Mouse (Mus musculus) intestine, embryonic 15.5 days (tissue): ENCODE measurements around the gene Dapk1. TPM values are rescaled to one million over a fixed set of nuclear protein-coding genes. Genes with fewer than 3 reads are reported as not detected.
A peak's percentile ranks its signal among the peaks of the same experiment; 100 is the strongest.

Experiments
- ATAC-seq: fragments of 200-750 bp; cut with Nextera tagmentation; 2 replicates; pipeline ENCODE4 v1.8.0; 2017; ENCODE audit warnings: moderate TSS enrichment, moderate library complexity
- H3K27ac ChIP-seq: fragments of 300-500 bp; sonication (generic); 2 replicates; pipeline ENCODE4 v1.5.1; 2015; ENCODE audit warnings: mild to moderate bottlenecking, inconsistent platforms
- H3K27me3 ChIP-seq: fragments of 300-500 bp; sonication (generic); replicated peaks from 2 replicates; pipeline ENCODE4 v1.6.1; 2015; ENCODE audit warnings: inconsistent platforms
- H3K36me3 ChIP-seq: fragments of 300-500 bp; sonication (generic); 2 replicates; pipeline ENCODE4 v1.6.1; 2015; ENCODE audit warnings: inconsistent platforms
- H3K4me1 ChIP-seq: fragments of 300-500 bp; sonication (generic); replicated peaks from 2 replicates; pipeline ENCODE4 v1.6.1; 2015; ENCODE audit warnings: inconsistent platforms
- H3K4me2 ChIP-seq: fragments of 300-500 bp; sonication (generic); replicated peaks from 2 replicates; pipeline ENCODE4 v1.6.1; 2015; ENCODE audit warnings: mild to moderate bottlenecking, inconsistent platforms
- H3K4me3 ChIP-seq: fragments of 300-500 bp; sonication (generic); replicated peaks from 2 replicates; pipeline ENCODE4 v1.5.1; 2015; ENCODE audit warnings: inconsistent platforms
- H3K9ac ChIP-seq: fragments of 300-500 bp; sonication (generic); 2 replicates; pipeline ENCODE4 v1.6.1; 2015; ENCODE audit warnings: inconsistent platforms
- H3K9me3 ChIP-seq: fragments of 300-500 bp; sonication (generic); 2 replicates; pipeline ENCODE4 v1.6.1; 2016; ENCODE audit warnings: inconsistent platforms
- WGBS: fragments of 180-500 bp; shearing (Covaris S2); methylation state at CpG from one replicate; pipeline ENCODE4 v1.1.7; 2015; 5-methylcytosine and 5-hydroxymethylcytosine counted together
- polyA plus RNA-seq: library from polyadenylated mRNA; unstranded; fragments of >200 nt; fragmentation: Nextera tagmentation; extraction: Ambion mirVana; gene quantifications from 2 replicates; pipeline ENCODE4 v1.2.1, GENCODE M21; 2015

The Dapk1 gene
- polyA plus RNA-seq, 1 experiment from 2014 or later: 11.8 TPM

DNA sequence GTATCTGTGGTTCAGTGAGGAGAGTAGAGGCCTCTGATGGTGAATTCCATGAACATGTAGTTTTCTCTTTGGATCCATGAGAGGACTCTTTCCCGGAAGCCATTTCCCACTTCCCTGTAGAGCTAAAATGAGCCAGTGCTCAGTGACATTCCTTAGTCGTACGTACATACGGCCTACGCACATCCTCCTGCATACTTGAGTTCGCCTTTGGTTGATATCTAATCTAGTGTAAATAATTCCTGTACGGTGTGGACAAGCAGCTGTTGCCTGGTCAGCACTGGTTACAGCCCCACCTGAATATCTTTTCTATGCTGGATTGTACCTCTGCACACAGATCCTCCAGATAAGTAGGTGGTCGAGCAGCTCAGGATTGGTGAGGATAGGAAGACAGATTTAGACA is 70.5 kb downstream of the Dapk1 start:
- Histone ChIP-seq H3K4me1 (peaks cover 12% of the 10 kb centered on the region), H3K9ac (no peak overlapping the region)

GRCm38 (mm10) chr13:60672882-60673675 is 71.3 kb downstream of the Dapk1 start:
- WGBS: 75% methylated on average over 11 of the region's 11 CpGs
- H3K9me3 ChIP-seq: no peaks in the 10 kb centered on the region
- no peak overlapping the region for H3K9ac ChIP-seq
- H3K4me3 ChIP-seq: no peak overlapping the region
- no peak overlapping the region for H3K27ac ChIP-seq
- H3K36me3 ChIP-seq: no peaks in the 10 kb centered on the region
- H3K4me1 ChIP-seq: peaks cover 12% of the 10 kb centered on the region
- ATAC-seq: peak; percentile 32; the same call in 1 of the 2 replicates
- H3K27me3 ChIP-seq: no peaks in the 10 kb centered on the region
- H3K4me2 ChIP-seq: no peak overlapping the region

More for the DNA sequence above, 70.5 kb downstream of the Dapk1 start:
- 38% methylated on average over 8 of the region's 8 CpGs for whole genome bisulfite sequencing
- no peak overlapping the region for H3K4me3 ChIP-seq
- ATAC-seq: peak; percentile 67
- H3K27ac ChIP-seq: no peak overlapping the region
- H3K36me3 ChIP-seq: no peaks in the 10 kb centered on the region
- H3K27me3 ChIP-seq: no peaks in the 10 kb centered on the region
- no peaks in the 10 kb centered on the region for H3K9me3 ChIP-seq
- H3K4me2 ChIP-seq: no peak overlapping the region

DNA sequence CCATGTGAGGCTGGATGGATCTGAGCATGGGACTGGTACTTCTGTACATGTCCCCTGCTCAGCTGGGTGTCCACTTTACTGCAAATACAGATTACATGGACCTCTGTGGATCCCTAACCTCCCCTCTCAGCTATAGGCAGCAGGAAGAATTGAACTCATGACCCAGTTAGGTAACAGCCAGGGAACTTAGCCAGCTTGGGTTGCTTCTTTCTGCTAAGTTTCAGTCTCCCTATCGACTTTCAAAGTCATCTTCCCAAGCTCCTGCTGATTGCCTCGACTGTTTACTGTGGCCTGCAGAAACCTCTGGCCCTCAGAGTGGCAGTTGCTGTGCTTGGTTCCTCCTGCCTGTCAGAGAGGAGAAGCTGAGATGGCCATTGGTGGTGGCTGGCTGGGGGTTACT is 72.6 kb downstream of the Dapk1 start:
- H3K36me3 ChIP-seq: no peaks in the 10 kb centered on the region
- no peaks in the 10 kb centered on the region for H3K9me3 ChIP-seq
- no peaks in the 10 kb centered on the region for H3K27me3 ChIP-seq
- no peak overlapping the region for H3K9ac ChIP-seq
- no peak for ATAC-seq
- 4% methylated on average over 2 of the region's 2 CpGs for WGBS
- no peak overlapping the region for H3K4me3 ChIP-seq
- no peak overlapping the region for H3K27ac ChIP-seq
- no peak overlapping the region for H3K4me2 ChIP-seq
- H3K4me1 ChIP-seq: peaks cover 12% of the 10 kb centered on the region

GRCm38 (mm10) chr13:60674911-60675310 is 73.2 kb downstream of the Dapk1 start:
- Histone ChIP-seq H3K27me3 (no peaks in the 10 kb centered on the region), H3K27ac (no peak overlapping the region), H3K9me3 (no peaks in the 10 kb centered on the region), H3K4me2 (peak overlapping the region; percentile 39; the same call in 1 of the 2 replicates), H3K4me3 (no peak overlapping the region), H3K36me3 (no peaks in the 10 kb centered on the region), H3K9ac (no peak overlapping the region), H3K4me1 (peaks cover 12% of the 10 kb centered on the region)
- 16% methylated on average over 9 of the region's 9 CpGs for WGBS
- ATAC-seq: peak; percentile 63

GRCm38 (mm10) chr13:60675416-60675815 is 73.7 kb downstream of the Dapk1 start:
- Histone ChIP-seq H3K9me3 (no peaks in the 10 kb centered on the region), H3K27me3 (no peaks in the 10 kb centered on the region), H3K4me1 (peaks cover 12% of the 10 kb centered on the region), H3K9ac (no peak overlapping the region), H3K36me3 (no peaks in the 10 kb centered on the region), H3K4me2 (no peak overlapping the region), H3K27ac (no peak overlapping the region), H3K4me3 (no peak overlapping the region)
- ATAC-seq: no peak
- 38% methylated on average over 4 of the region's 4 CpGs for WGBS

DNA sequence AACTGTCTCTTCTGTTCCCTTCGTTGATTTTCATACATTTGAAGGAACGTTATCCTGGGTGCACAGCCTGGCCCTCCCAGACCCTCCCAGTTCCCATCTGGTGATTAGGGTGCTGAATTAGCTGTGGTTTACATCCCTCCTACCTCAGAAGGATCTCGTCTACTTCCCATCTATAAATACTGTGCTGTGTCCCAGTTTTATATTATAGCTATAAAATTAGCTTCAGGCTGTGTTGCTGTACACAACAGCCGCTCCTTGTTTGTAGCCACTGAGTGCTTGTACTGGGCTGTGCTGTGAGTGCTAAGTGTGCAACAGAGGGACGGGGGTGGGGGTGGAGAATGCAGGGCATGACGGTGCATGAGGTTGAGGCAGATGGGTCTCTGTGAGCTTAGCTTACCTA is 77.2 kb downstream of the Dapk1 start:
- 55% methylated on average over 6 of the region's 6 CpGs for WGBS
- H3K9me3 ChIP-seq: no peaks in the 10 kb centered on the region
- H3K9ac ChIP-seq: no peak overlapping the region
- H3K36me3 ChIP-seq: no peaks in the 10 kb centered on the region
- no peak overlapping the region for H3K4me2 ChIP-seq
- no peak for ATAC-seq
- H3K27ac ChIP-seq: no peak overlapping the region
- H3K27me3 ChIP-seq: no peaks in the 10 kb centered on the region
- peaks cover 3% of the 10 kb centered on the region for H3K4me1 ChIP-seq
- no peak overlapping the region for H3K4me3 ChIP-seq

DNA sequence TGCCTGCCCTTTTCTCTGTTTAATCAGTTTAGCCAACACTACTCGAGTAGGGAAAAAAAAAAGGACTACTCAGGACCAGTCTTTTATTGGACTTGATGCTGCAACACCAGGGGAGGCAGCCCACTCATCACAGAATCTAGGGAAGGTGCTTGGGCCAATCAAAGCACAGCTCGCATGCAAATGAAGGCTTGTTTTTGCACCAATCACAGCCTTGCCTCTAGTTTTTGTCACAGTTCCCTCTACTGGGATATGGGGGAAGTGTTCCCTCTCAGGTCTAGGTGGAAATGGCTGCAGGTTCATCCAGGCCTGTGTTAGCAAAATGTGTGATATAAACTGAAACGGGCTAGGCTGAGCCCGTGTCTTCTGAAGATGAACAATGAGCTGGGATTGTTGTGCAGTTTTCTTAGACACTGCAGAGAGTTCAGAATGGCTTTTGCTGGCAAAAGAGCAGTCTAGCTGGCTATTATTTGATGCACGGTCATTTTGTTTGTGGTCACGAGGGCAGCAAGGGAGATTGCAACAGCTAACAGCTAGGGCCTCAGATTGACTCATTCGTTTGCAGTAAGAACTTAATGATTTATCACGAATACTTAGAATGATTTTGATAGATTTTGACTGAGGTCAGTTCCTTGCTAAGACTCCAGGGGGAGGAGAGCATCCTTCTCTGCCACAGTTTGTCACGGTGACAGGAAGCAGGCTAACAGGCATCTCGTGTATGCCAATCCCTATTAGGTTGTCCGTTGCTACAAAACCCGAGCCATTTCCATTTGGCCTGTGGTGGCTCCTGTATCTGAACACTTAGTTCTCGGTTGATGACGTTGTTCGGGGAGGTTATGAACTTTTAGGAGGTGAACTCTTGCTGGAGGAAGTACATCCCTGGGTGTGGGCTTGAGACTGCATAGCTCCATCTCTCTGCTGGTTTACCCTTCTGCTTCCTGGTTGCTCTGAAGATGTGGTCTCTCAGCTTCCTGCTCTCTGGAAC is 81.3 kb downstream of the Dapk1 start:
- Histone ChIP-seq H3K4me3 (no peak overlapping the region), H3K27me3 (no peaks in the 10 kb centered on the region), H3K36me3 (no peaks in the 10 kb centered on the region), H3K4me2 (no peak overlapping the region), H3K9me3 (no peaks in the 10 kb centered on the region), H3K9ac (no peak overlapping the region), H3K4me1 (peaks cover 31% of the 10 kb centered on the region), H3K27ac (0 out of 2 replicates have a peak overlapping the region, but pooled peaks have one; percentile 6)
- no peak for ATAC-seq
- 70% methylated on average over 15 of the region's 15 CpGs for WGBS

GRCm38 (mm10) chr13:60684050-60684760 is 82.5 kb downstream of the Dapk1 start:
- Histone ChIP-seq H3K4me1 (peaks cover 31% of the 10 kb centered on the region), H3K4me3 (no peak overlapping the region), H3K27ac (0 out of 2 replicates have a peak overlapping the region, but pooled peaks have one; percentile 23), H3K4me2 (no peak overlapping the region), H3K36me3 (no peaks in the 10 kb centered on the region), H3K9me3 (no peaks in the 10 kb centered on the region), H3K9ac (no peak overlapping the region), H3K27me3 (no peaks in the 10 kb centered on the region)
- no peak for ATAC-seq
- WGBS: 44% methylated on average over 10 of the region's 10 CpGs

DNA sequence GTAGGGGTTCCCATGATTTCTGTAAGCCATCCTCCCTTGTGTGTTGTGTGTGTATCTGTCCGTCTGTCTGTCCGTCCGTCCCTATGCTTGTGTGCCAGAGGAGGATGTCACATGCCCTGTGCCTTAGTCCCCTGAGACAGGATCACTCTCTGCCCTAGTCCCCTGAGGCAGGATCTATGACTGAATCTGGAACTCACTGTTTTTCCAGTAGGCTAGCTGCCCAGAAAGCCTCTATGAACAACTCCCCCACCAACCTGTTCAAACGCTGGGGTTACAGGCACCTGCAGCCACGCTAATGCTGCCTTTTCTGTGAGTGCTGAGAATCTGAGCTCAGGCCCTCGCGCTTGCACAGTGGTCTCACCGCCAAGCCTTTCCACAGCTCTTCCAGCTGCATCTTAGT is 83.1 kb downstream of the Dapk1 start:
- H3K36me3 ChIP-seq: no peaks in the 10 kb centered on the region

DNA sequence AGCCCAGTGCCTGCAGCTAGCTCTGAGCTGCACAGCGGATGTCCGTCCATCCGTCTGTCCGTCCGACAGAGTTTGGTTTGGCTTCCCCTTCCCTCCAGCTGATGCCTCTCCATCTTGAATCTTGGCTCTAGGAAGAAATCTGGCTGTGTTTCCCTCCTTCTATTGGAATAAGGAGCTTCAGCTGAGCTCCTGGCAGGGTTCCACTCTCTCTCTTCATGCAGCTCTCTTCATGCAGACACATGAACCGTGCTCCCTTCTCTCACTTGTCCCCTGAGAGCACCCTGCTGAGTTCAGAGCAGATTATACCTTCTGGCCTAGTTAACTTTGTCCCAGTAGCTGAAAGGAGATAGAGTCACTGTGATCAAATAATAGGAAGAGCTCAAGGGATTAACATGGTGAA is 83.5 kb downstream of the Dapk1 start:
- Histone ChIP-seq H3K9ac (no peak overlapping the region), H3K27me3 (no peaks in the 10 kb centered on the region), H3K27ac (peak overlapping the region; percentile 58; the same call in 1 of the 2 replicates), H3K9me3 (no peaks in the 10 kb centered on the region), H3K36me3 (no peaks in the 10 kb centered on the region), H3K4me2 (no peak overlapping the region), H3K4me3 (no peak overlapping the region), H3K4me1 (peaks cover 31% of the 10 kb centered on the region)
- no peak for ATAC-seq
- WGBS: 66% methylated on average over 6 of the region's 6 CpGs

More for the DNA sequence above, 83.1 kb downstream of the Dapk1 start:
- H3K27me3 ChIP-seq: no peaks in the 10 kb centered on the region
- no peak overlapping the region for H3K4me2 ChIP-seq
- no peak overlapping the region for H3K9ac ChIP-seq
- H3K9me3 ChIP-seq: no peaks in the 10 kb centered on the region
- WGBS: 85% methylated on average over 8 of the region's 8 CpGs
- no peak overlapping the region for H3K4me3 ChIP-seq
- peaks cover 31% of the 10 kb centered on the region for H3K4me1 ChIP-seq
- no peak for ATAC-seq
- H3K27ac ChIP-seq: peak overlapping the region; percentile 58; the same call in 1 of the 2 replicates

DNA sequence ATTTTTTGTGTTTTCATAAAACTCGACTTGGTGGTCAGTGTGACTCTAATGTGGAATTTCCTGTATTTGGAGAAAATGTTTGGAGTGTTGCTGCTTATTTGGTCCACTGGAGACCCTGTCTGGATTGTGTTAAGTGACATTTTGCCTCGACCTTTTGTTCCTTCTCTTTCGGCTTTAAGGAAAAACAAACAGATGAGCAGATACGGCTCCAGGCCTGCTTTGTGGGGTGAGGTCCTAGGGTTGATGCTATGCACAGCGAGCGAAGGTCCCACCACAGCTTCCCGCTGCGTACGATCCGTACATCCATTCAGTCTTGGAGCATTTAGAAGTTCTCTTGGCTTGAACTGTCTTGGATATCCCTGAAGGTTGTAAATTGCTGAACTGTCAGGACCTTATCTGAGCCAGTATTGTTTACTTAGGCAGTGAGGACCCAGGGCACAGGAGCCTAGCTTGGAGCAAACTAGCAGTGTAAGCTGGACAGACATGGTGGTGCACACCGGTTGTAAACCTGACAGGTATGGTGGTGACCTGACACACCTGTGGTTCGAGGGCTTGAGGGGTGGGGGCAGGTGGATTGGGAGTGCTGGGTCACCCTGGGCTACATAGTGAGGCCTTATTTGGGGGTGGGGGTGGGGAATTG is 84.4 kb downstream of the Dapk1 start:
- WGBS: 18% methylated on average over 12 of the region's 12 CpGs
- Histone ChIP-seq H3K4me1 (peaks cover 31% of the 10 kb centered on the region), H3K27me3 (no peaks in the 10 kb centered on the region), H3K4me3 (no peak overlapping the region), H3K9me3 (no peaks in the 10 kb centered on the region), H3K9ac (no peak overlapping the region), H3K27ac (no peak overlapping the region), H3K4me2 (peak overlapping the region; percentile 17; the same call in 1 of the 2 replicates), H3K36me3 (no peaks in the 10 kb centered on the region)
- ATAC-seq: peak; percentile 84
